Mouse (Mus musculus) bone marrow macrophage, adult 2 months (primary cell): Measurements from ENCODE around the gene Ackr1. TPM values are rescaled to one million over a fixed set of nuclear protein-coding genes. Genes with fewer than 3 reads are reported as not detected.

Experiments used
- H3K27ac ChIP-seq: 2 replicates; pipeline ENCODE4 v1.5.1; 2012; ENCODE audit warnings: low read depth, low read length; ENCODE audit not compliant: insufficient read depth
- H3K4me1 ChIP-seq: 2 replicates; pipeline ENCODE4 v1.6.1; 2012; ENCODE audit warnings: low read length; ENCODE audit not compliant: control insufficient read depth, insufficient read depth
- H3K4me3 ChIP-seq: 2 replicates; pipeline ENCODE4 v1.5.1; 2012; ENCODE audit warnings: mild to moderate bottlenecking, low read length, moderate library complexity; ENCODE audit not compliant: insufficient read depth
- CTCF ChIP-seq: IDR thresholded peaks from 2 replicates; pipeline ENCODE4 v1.5.1; 2012; ENCODE audit warnings: low read depth, mild to moderate bottlenecking, low read length, moderate library complexity
- POLR2A ChIP-seq: IDR thresholded peaks from 2 replicates; pipeline ENCODE4 v1.6.1; 2012; ENCODE audit warnings: mild to moderate bottlenecking, low read depth, low read length, borderline replicate concordance
- polyA plus RNA-seq: library from polyadenylated mRNA; stranded (reverse); fragments of >200 nt; gene quantifications from 2 replicates; pipeline ENCODE4 v1.2.4, GENCODE M21; 2012; ENCODE audit not compliant: missing spikeins, insufficient read depth, insufficient read length

Ackr1 gene
- polyA plus RNA-seq, 1 experiment = not detected

DNA sequence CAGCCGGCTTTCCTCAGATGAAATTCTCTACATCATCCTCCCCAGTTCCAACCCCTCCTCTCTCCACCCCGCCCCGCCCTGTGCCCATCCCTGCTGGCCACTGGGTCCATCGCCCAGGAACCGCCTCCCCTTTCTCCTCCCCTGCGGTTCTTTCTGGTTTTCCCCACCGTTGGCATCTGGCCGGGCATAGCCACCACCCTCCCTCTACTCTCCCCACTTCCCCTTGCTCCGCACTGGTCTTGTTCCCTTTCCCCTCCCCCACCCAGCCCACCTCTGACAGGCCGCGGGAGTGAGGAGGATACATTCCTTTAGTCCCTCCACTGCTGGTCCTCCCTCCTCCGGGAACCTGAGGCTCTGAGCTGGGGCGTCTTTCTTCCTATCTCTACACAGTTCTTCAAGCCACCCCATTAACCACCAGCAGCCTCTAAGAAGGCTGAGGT lies 32.4 kb upstream of the Ackr1 start:
- H3K27ac ChIP-seq = no peak overlapping the region
- TF ChIP-seq POLR2A (no peak), CTCF (no peak)
- peaks cover 6% of the 10 kb centered on the region; the same call in 1 of the 2 replicates for H3K4me1 ChIP-seq
- H3K4me3 ChIP-seq = no peak overlapping the region

DNA sequence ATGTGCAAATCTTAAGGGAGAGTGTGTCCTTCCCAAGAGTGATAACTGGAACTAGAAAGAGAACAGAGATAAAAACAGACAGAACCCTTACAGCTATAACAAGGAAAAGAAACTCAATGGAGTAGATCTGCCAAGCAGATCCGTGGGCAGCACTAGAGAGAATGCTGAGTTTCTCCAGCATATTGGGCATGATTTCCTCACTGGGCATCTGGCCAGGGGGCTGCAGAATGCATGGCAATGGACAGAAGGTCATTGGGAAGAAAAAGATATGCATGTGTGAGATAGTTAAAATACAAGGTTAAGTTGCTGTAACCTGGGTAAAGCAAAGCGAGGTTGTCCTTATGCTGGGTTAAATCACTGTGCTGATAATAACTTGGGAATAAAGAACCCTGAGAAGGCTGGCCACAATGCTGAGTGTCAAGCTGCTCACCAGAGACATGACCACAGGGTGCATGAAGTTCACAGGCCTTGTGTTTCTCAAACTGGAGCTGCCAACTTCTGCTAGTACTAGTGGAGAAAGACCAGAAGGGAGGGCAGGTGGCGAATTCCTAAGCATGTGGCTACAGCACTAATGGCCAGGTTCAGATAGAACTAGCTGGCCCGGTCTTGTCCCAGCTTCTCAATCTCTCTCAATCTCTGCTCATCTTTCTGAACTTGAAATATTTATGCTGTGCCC lies 30.7 kb upstream of the Ackr1 start:
- H3K27ac ChIP-seq = no peak overlapping the region
- no peak overlapping the region for H3K4me3 ChIP-seq
- TF ChIP-seq POLR2A (no peak), CTCF (no peak)
- peaks cover 6% of the 10 kb centered on the region; the same call in 1 of the 2 replicates for H3K4me1 ChIP-seq

DNA sequence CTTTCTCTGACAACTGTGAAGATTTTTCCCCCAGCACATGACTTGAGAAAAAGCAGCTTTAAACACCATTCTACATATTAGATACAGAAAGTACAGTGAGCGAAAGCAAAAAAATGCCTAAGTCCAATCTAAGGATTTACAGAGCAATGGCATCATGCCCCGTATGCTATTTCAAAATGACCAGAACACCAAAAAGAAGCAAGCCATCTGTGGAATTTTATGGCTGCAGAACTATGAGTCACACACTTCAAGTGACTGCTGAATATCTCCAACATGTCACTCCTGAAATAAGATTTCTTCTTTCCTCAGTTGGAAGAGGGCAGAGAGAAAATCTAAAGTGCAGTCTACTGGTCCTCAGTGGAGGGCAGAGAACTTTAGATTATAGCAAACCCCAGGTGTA lies 29.9 kb upstream of the Ackr1 start:
- no peak for TF ChIP-seq POLR2A
- no peak for TF ChIP-seq CTCF
- Histone ChIP-seq H3K4me1 (peaks cover 6% of the 10 kb centered on the region; the same call in 1 of the 2 replicates), H3K27ac (no peak overlapping the region), H3K4me3 (no peak overlapping the region)

DNA sequence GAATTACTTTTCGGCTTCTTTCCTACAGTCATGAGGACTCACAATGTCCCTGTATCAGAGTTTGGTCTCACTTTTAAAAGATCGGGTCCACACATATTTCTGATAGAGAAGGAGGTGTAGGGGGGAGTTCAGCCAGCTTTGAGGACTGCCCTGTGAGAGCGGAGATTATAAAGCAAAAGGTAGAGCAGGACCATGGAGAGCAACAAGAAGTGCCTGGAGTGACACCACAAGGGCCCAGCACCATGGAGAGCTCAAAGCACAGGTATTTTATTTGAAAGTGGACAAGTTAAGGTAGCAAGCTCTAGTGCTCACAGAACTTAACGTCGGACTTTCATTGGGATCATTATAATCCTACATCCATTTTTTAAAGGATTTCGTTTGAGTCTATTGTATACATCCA lies 28.1 kb upstream of the Ackr1 start:
- H3K27ac ChIP-seq = no peak overlapping the region
- H3K4me3 ChIP-seq = no peak overlapping the region
- TF ChIP-seq POLR2A (no peak), CTCF (no peak)
- H3K4me1 ChIP-seq = peaks cover 6% of the 10 kb centered on the region; the same call in 1 of the 2 replicates

DNA sequence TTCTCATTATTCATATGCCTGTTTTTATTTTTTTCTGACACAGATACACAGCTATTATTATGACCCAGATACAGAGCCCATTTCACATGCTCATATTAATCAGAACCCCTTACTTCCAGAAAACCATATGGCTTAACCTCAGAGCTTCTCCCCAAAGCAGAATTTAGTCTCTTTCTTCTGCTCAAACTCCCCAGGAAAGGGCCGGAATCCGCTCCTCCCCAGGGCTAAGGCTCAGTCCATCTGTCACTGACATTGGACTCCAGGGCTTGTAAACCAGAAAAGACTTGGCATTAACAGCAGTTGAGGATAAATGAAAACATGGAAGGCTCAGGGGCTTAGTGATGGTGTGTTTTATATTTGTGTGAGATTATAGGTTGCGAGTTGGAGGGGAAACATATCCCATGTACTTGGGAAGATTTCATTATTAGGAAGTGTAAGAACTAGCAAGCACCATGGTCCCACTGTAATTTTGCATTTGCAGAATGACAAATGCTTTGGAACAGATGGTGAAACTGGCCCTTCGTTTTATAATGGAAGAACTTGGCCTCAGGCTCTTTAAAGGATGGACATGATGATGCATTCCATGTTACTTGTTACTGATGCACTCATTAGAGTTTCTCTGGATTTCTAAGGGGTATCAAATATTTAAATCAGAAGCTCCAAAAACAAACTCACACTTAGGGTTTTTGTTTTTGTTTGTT lies 26.2 kb upstream of the Ackr1 start:
- Histone ChIP-seq H3K27ac (no peak overlapping the region), H3K4me3 (no peak overlapping the region), H3K4me1 (no peaks in the 10 kb centered on the region)
- TF ChIP-seq CTCF (no peak), POLR2A (no peak)

DNA sequence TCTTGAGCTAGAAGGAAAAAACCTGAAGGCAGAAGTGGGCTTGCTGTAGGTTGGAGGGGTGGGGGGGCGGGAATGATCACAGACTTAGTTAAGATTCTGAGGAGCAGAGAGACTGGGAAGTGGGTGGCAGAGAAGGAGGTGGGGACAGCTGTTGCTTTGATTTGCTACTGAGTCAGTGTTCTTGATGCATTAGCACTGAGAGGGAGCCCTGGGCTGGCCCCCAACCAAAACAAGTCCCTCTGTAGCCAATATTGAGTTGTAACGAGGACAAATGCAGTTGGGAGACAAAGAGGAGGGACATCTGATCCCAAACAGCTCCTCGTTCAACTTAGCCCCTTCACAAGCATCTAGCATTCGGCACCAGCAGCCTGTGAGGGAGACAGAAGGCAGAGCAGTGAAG lies 24.2 kb upstream of the Ackr1 start:
- H3K27ac ChIP-seq = no peak overlapping the region
- TF ChIP-seq CTCF (no peak), POLR2A (no peak)

DNA sequence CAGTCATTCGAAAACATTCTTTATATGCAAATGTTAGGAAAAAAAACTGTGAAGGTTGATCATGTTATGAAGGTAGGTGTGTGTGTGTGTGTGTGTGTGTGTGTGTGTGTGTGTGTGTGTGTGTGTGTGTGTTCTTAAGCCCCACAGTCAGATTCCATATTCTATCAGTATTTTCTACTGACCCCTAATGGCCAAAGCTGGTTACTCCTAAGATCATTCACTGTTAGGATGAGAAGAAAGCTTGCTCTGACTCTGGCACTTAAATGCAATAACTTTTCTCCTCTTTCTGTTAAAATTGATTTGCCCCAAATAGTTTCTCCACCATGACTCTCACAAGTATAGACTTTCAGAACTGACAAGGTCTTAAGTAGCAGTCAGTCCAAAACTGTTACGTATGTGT lies 23.1 kb upstream of the Ackr1 start:
- Histone ChIP-seq H3K27ac (no peak overlapping the region), H3K4me1 (no peaks in the 10 kb centered on the region), H3K4me3 (no peak overlapping the region)
- TF ChIP-seq POLR2A (no peak), CTCF (no peak)

More for the DNA sequence above, 24.2 kb upstream of the Ackr1 start:
- Histone ChIP-seq H3K4me3 (no peak overlapping the region), H3K4me1 (no peaks in the 10 kb centered on the region)

DNA sequence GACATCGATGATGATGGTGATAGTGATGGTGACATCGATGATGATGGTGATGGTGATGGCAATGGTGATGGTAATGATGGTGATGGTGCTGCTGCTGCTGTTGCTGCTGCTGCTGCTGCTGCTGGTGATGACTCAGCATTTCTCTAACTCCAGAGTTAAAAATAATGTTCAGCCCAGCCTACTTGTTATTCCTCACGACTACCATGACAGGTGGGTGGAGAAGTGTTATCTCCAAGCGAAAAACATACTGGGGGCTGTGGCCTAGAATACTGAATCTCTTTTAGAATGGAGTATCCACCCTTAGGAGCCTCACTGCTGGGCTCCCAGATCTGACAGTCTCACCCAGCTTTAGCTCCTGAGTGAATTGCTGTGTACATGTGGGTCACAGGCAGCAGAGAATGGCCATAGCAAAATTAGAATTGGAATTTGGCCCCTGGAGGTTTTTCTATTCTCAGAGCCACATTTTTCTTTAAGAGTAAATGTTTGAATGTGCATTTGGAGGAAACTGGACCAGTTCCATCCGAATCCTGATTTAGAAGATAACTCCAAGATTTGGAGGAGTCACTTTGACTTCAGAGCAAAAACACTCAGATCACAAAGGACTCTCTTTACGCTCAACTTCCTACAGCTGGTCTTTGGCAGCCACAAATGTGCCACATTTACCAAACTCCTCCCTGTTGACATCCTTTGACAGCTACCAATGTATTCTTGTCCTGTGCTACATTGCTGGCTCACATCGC lies 21.7 kb upstream of the Ackr1 start:
- H3K4me1 ChIP-seq = no peaks in the 10 kb centered on the region
- H3K4me3 ChIP-seq = no peak overlapping the region
- no peak for TF ChIP-seq POLR2A
- TF ChIP-seq CTCF = no peak
- H3K27ac ChIP-seq = no peak overlapping the region

DNA sequence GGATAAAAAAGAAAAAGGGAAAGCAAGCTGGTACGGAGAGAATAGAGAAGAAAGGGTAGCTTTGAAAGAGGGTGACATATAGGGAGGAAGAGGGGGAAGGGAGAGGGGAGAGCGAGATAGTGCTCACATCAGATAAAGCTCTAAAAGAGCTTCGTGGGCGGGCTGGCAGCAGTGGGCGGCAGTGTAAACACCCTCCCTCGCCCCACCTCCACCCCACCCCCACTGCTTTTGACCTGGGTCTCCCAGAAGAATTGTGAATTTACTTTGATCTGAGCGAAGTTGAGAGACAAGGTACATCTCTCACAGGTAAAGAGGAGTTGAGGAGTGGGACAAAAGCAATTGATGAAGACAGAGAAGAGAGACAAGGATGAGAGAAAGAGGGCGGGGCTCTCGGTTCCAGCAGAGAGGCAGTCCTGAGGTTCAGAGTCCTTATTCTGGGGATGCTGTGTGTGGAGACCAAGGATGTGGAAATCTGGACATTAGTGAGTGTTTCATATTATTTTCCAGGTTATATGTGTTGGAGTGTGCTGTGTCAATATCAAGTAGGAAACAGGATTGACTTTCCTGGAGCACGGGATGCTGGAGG lies 16.9 kb upstream of the Ackr1 start, which contains the start of gene Aim2:
TSS of gene Aim2 (plus strand) at position 508 of the 586 bp plus-strand sequence.
- no peak within 1 kb of the TSS for H3K27ac ChIP-seq
- no peak within 1 kb of the TSS for H3K4me3 ChIP-seq
- TF ChIP-seq CTCF (no peak), POLR2A (no peak)
- no peaks in the 10 kb centered on the region for H3K4me1 ChIP-seq

DNA sequence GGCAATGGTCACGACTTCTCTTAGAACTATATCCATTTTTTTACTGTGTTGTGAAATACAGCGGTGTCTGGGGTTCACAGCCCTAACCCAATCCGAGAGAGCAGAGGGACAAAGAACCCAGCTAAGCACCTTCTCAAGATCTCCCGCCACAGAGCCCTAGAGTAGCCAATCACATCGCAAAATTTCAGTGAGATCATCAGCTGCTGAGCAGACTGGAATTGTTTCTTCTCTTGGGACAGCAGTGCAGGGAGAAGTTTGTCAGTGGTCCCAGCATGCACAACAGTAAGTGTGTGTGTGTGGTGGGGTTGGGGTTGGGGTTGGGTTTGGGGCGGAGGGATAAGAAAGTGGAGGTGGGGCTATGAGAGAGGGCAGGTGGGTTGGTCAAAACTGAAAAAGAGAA lies 16.4 kb upstream of the Ackr1 start:
- H3K4me3 ChIP-seq = no peak overlapping the region
- H3K27ac ChIP-seq = no peak overlapping the region
- TF ChIP-seq CTCF = no peak
- no peak for TF ChIP-seq POLR2A
- H3K4me1 ChIP-seq = no peaks in the 10 kb centered on the region
